Mouse (Mus musculus) heart, postnatal 10 days (tissue): ENCODE data around the gene Gm37240. TPM values are rescaled to one million over a fixed set of nuclear protein-coding genes. Genes with fewer than 3 reads are reported as not detected.

Experiments
- DNase-seq, 2 experiments: peaks; one replicate each; pipeline ENCODE4 v3.0.0; 2021
- intact Hi-C: fragments of 180-260 bp; cut with DNase I; formaldehyde crosslinking; loops from one replicate; pipeline ENCODE4 v1.15.1; 2025
- microRNA-seq, 2 experiments: library from miRNA; unstranded; fragments of <30 nt; microRNA quantifications; one replicate each; pipeline ENCODE4 v1.2.0; 2022
- total RNA-seq, 2 experiments: library from RNA; stranded (reverse); gene quantifications; 2 replicates each; pipeline ENCODE4 v1.2.3; 2021

Gene Gm37240
- total RNA-seq, 2 experiments from 2014 or later = 21.2 to 37.3 TPM

DNA sequence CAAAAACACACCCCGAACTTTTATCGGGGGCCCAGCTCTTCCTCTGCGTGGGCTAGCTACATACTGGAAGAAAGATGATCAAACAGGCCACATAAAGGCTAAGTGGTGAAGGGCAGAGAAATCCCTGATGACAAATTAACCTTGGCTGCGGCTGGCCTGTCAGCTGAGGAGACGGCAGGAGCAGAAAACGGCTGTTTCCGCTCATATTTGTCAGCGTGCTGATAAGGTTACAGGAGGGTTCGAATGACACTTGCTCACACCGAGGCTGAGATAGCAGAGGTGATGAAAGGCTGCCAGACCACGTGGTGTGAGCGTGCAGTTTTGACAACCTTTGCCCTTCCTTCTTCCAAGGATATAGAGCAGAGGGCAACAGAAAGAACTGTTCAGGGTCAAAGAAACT is 1426.4 kb downstream of the Gm37240 start:
- peak in 1 of 2 experiments; percentile 53 for DNase-seq
- intact Hi-C loops = no loop called here

DNA sequence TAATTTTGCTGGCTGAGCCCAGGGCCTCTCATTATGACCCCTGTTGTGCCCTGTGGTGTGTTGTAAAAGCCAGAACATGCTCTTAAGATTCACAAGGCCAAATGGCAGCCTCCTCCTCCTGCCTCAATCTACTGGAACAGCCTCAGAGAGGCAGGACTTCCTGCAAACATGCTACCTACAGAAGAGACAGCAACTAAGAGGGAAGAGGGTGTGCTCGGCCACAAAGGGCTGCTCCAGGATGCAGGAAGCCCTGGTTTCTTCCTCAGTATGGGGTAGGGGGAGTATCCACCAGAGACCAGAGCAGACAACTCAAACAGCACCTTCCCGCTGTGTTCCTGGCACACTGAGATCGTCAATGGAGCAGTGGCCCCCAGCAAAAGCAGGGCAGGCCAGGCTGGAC is 1426.8 kb downstream of the Gm37240 start:
- intact Hi-C loops = no loop called here
- no peak for DNase-seq

DNA sequence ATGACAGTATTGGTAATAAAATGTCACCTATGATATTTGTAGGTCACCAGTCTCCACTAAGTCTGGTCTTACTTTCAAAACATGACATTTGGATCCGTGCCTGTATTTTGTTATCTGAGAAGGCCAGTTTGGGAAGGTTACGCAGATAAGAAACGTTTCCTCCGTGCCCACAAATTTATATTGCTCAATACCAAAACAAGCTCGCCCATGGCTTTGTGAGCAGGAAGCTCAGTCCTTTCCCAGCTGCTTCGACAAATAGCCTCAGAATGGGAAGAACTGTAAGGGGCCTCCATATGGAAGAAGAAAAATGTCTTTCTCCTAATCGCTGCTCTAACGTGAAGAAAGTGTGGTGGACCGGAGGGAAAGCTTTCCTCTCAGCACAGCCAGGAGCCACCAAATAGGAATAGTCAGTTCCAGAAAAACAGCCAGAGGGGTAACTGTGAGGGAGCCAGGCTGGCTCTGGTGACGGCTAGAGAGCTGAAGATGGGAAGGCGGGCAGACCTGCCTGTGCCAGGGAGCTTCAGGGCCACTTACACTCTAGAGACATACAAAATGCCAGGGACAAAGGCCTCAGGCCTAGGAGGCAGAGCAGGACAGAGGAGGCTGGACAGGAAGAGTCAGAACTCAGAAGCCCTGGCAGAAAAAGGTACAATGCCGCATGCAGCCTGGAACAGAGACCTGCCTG is 1431.4 kb downstream of the Gm37240 start:
- no peak for DNase-seq
- intact Hi-C loops = no loop called here

DNA sequence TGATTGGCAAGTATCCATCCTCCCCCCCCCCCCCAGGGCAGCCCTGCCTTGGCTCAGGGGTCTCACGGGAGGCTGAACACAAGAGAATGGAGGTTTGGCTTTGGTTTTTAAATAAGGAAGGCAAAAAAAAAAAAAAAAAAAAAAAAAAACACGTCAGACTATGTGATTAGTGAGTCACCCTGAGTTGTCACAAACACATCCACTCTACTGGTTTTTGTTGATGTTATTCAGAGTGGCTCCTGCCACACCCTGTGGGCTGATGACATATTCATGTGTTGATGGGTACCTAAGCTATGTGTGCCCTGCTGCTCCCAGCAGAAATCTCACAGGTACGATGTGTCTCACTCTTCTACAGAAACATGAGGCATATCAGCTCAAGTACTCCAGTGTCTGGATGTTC is 1436.7 kb downstream of the Gm37240 start:
- intact Hi-C loops = no loop called here
- no peak for DNase-seq

DNA sequence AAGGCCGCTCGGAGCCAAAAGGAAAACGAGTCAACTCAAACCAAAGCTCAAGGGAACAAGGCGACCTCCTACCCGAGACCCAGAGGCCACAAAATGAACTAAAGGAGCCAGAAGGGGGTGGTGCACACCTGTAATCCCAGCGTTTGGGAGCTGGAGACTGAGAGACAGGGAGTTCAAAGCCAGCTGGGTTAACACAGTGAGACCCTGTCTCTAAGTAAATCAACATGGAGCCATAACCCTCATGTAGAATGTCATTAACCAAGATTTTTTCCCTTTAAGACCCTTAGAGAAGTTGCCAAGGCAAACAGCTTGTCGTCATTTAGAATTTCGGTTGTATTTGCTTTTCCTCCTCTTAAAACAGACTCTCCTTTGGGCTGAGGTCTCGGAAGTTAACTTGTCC is 1438.3 kb downstream of the Gm37240 start:
- intact Hi-C loops = no loop called here
- no peak for DNase-seq

DNA sequence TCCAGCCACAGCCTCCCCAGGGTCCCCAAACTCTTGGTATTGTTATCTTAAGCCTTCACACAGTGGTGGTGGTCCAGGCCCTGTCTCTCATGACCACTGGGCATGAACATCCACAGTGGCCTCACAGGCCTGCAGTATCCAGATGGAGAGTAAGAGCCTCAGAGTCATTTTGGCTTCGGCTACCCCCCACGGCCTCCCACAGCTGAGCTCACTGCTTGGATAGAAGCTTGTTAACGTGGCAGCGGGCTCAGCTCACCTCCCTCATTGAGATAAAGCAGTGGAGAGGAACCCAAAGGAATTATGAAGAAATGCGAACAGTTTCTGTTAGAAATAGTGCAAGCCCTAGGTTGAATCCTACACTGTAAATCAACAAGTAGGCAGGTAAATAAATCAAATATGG is 1439.5 kb downstream of the Gm37240 start:
- intact Hi-C loops = no loop called here
- peak in 1 of 2 experiments; percentile 38 for DNase-seq

Small RNA genes lying within 50 kb of the gene (microRNA-seq; reads per million reads assigned to microRNA genes)
- gene Mir466k = 0 reads per million in 2 experiments

Other genes with a start within 250 kb of the Gm37240 start
- 10 to 100 TPM; 35.8 to 48.7 TPM for gene Fam160a1, start 70.2 kb downstream of the Gm37240 start, total RNA-seq
- gene Glt28d2, start within 50 bp of the Gm37240 start, total RNA-seq = 1 to 10 TPM; 4.9 to 6.8 TPM
- gene Sh3d19, start 83.6 kb upstream of the Gm37240 start, total RNA-seq = 10 to 100 TPM; 23.4 to 27.8 TPM
- not detected for gene Prss48, start 115.0 kb upstream of the Gm37240 start, total RNA-seq